Mouse (Mus musculus) erythroblast, embryonic 14.5 days (primary cell): Measurements from ENCODE around the gene Nfkbib.

ENCODE experiments used
- GATA1 ChIP-seq: IDR thresholded peaks from 2 replicates; pipeline ENCODE4 v1.6.1; 2012; ENCODE audit warnings: low read length, inconsistent platforms, mixed read lengths
- TAL1 ChIP-seq: IDR thresholded peaks from 3 replicates; pipeline ENCODE4 v1.6.1; 2012; ENCODE audit warnings: low read length, inconsistent platforms, mixed read lengths

DNA sequence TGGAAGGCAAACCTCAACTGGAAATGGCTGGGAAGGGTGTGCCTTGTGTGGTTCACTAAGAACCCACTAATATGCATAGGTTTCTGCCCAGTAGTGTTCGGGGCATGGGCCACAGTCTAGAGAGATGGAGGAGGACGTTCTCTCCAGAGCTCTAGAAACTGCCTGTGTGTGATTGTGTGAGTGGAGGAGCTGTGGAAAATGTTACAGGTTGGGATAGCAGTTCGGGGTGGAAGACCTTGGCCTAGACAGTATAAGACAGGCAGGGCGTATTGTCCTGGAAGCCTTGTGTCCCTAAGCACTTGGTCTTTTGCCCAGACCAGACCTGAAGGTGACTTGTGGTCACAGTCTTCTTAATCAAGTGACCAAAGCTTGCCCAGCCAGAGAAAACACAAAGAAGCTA lies 45.1 kb upstream of the Nfkbib start:
- no peak for TF ChIP-seq GATA1
- no peak for TF ChIP-seq TAL1
